Mouse (Mus musculus): ENCODE data around the gene Igsf11. TPM values are rescaled to one million over a fixed set of nuclear protein-coding genes. Genes with fewer than 3 reads are reported as not detected.
A peak's percentile ranks its signal among the peaks of the same experiment; 100 is the strongest.

Gene Igsf11
- polyA plus RNA-seq, 1 experiment from 2014 or later, result 2.8 TPM

GRCm38 (mm10) chr16:38903020-38903419, 10.5 kb downstream of the Igsf11 start:
- Histone ChIP-seq H3K27ac (ENCODE audit: low read length) (no peak overlapping the region), H3K9me3 (ENCODE audit: control insufficient read depth, low read length) (no peaks in the 10 kb centered on the region), H3K4me3 (replicated peaks; ENCODE audit: low read length) (peak overlapping the region; percentile 16), H3K27me3 (replicated peaks; ENCODE audit: control insufficient read depth, insufficient read depth, low read length) (0 out of 2 replicates have a peak, but pooled peaks cover 4% of the 10 kb centered on the region), H3K9ac (replicated peaks; ENCODE audit: low read depth, low read length) (no peak overlapping the region), H3K36me3 (ENCODE audit: control insufficient read depth, insufficient read depth) (no peaks in the 10 kb centered on the region), H3K4me1 (replicated peaks; ENCODE audit: control insufficient read depth, insufficient read depth, low read length) (peaks cover 16% of the 10 kb centered on the region), H3K4me2 (ENCODE audit: low read length) (peak overlapping the region; percentile 35)
- no peak for ATAC-seq
- 23% methylated on average over 4 of the region's 4 CpGs for WGBS

GRCm38 (mm10) chr16:38904202-38904601, 11.7 kb downstream of the Igsf11 start:
- ATAC-seq, result no peak
- H3K27me3 ChIP-seq (replicated peaks; ENCODE audit: control insufficient read depth, insufficient read depth, low read length), result 0 out of 2 replicates have a peak, but pooled peaks cover 4% of the 10 kb centered on the region
- peaks cover 16% of the 10 kb centered on the region for H3K4me1 ChIP-seq (replicated peaks; ENCODE audit: control insufficient read depth, insufficient read depth, low read length)
- H3K36me3 ChIP-seq (ENCODE audit: control insufficient read depth, insufficient read depth), result no peaks in the 10 kb centered on the region
- H3K27ac ChIP-seq (ENCODE audit: low read length), result no peak overlapping the region
- H3K9ac ChIP-seq (replicated peaks; ENCODE audit: low read depth, low read length), result no peak overlapping the region
- H3K9me3 ChIP-seq (ENCODE audit: control insufficient read depth, low read length), result no peaks in the 10 kb centered on the region
- 44% methylated on average over 9 of the region's 9 CpGs for WGBS
- H3K4me3 ChIP-seq (replicated peaks; ENCODE audit: low read length), result no peak overlapping the region
- peak overlapping the region; percentile 34 for H3K4me2 ChIP-seq (ENCODE audit: low read length)

- Histone ChIP-seq H3K4me1 (replicated peaks; ENCODE audit: control insufficient read depth, insufficient read depth, low read length) (peaks cover 16% of the 10 kb centered on the region), H3K27ac (ENCODE audit: low read length) (no peak overlapping the region), H3K36me3 (ENCODE audit: control insufficient read depth, insufficient read depth) (no peaks in the 10 kb centered on the region), H3K27me3 (replicated peaks; ENCODE audit: control insufficient read depth, insufficient read depth, low read length) (0 out of 2 replicates have a peak, but pooled peaks cover 4% of the 10 kb centered on the region), H3K4me2 (ENCODE audit: low read length) (no peak overlapping the region), H3K9ac (replicated peaks; ENCODE audit: low read depth, low read length) (no peak overlapping the region), H3K4me3 (replicated peaks; ENCODE audit: low read length) (no peak overlapping the region), H3K9me3 (ENCODE audit: control insufficient read depth, low read length) (no peaks in the 10 kb centered on the region)
- ATAC-seq, result no peak
- WGBS, result 37% methylated on average over 10 of the region's 10 CpGs
Measured at GRCm38 (mm10) chr16:38905911-38906310, 13.4 kb downstream of the Igsf11 start.

GRCm38 (mm10) chr16:38908304-38908703, 15.8 kb downstream of the Igsf11 start:
- no peaks in the 10 kb centered on the region for H3K9me3 ChIP-seq (ENCODE audit: control insufficient read depth, low read length)
- H3K4me1 ChIP-seq (replicated peaks; ENCODE audit: control insufficient read depth, insufficient read depth, low read length), result peaks cover 16% of the 10 kb centered on the region
- 59% methylated on average over 9 of the region's 9 CpGs for WGBS
- H3K27me3 ChIP-seq (replicated peaks; ENCODE audit: control insufficient read depth, insufficient read depth, low read length), result no peaks in the 10 kb centered on the region
- no peak overlapping the region for H3K9ac ChIP-seq (replicated peaks; ENCODE audit: low read depth, low read length)
- no peak for ATAC-seq
- H3K27ac ChIP-seq (ENCODE audit: low read length), result no peak overlapping the region
- no peaks in the 10 kb centered on the region for H3K36me3 ChIP-seq (ENCODE audit: control insufficient read depth, insufficient read depth)
- no peak overlapping the region for H3K4me3 ChIP-seq (replicated peaks; ENCODE audit: low read length)
- no peak overlapping the region for H3K4me2 ChIP-seq (ENCODE audit: low read length)

GRCm38 (mm10) chr16:38909506-38909905, 17.0 kb downstream of the Igsf11 start:
- Histone ChIP-seq H3K4me3 (replicated peaks; ENCODE audit: low read length) (no peak overlapping the region), H3K4me2 (ENCODE audit: low read length) (no peak overlapping the region), H3K9me3 (ENCODE audit: control insufficient read depth, low read length) (no peaks in the 10 kb centered on the region), H3K4me1 (replicated peaks; ENCODE audit: control insufficient read depth, insufficient read depth, low read length) (peaks cover 12% of the 10 kb centered on the region), H3K9ac (replicated peaks; ENCODE audit: low read depth, low read length) (no peak overlapping the region), H3K27me3 (replicated peaks; ENCODE audit: control insufficient read depth, insufficient read depth, low read length) (no peaks in the 10 kb centered on the region), H3K36me3 (ENCODE audit: control insufficient read depth, insufficient read depth) (no peaks in the 10 kb centered on the region), H3K27ac (ENCODE audit: low read length) (no peak overlapping the region)
- ATAC-seq, result no peak
- WGBS, result 74% methylated on average over 12 of the region's 12 CpGs

- H3K36me3 ChIP-seq (ENCODE audit: control insufficient read depth, insufficient read depth), result no peaks in the 10 kb centered on the region
- no peaks in the 10 kb centered on the region for H3K9me3 ChIP-seq (ENCODE audit: control insufficient read depth, low read length)
- no peak for ATAC-seq
- 91% methylated on average over 8 of the region's 8 CpGs for WGBS
- H3K4me2 ChIP-seq (ENCODE audit: low read length), result no peak overlapping the region
- H3K27ac ChIP-seq (ENCODE audit: low read length), result no peak overlapping the region
- H3K4me1 ChIP-seq (replicated peaks; ENCODE audit: control insufficient read depth, insufficient read depth, low read length), result peaks cover 12% of the 10 kb centered on the region
- H3K27me3 ChIP-seq (replicated peaks; ENCODE audit: control insufficient read depth, insufficient read depth, low read length), result no peaks in the 10 kb centered on the region
- H3K4me3 ChIP-seq (replicated peaks; ENCODE audit: low read length), result no peak overlapping the region
- H3K9ac ChIP-seq (replicated peaks; ENCODE audit: low read depth, low read length), result no peak overlapping the region
Measured at GRCm38 (mm10) chr16:38910088-38910487, 17.6 kb downstream of the Igsf11 start.

GRCm38 (mm10) chr16:38915451-38915850, 23.0 kb downstream of the Igsf11 start:
- Histone ChIP-seq H3K9ac (replicated peaks; ENCODE audit: low read depth, low read length) (no peak overlapping the region), H3K27me3 (replicated peaks; ENCODE audit: control insufficient read depth, insufficient read depth, low read length) (no peaks in the 10 kb centered on the region), H3K4me3 (replicated peaks; ENCODE audit: low read length) (no peak overlapping the region), H3K36me3 (ENCODE audit: control insufficient read depth, insufficient read depth) (no peaks in the 10 kb centered on the region), H3K4me2 (ENCODE audit: low read length) (no peak overlapping the region), H3K4me1 (replicated peaks; ENCODE audit: control insufficient read depth, insufficient read depth, low read length) (peaks cover under 1% of the 10 kb centered on the region; the same call in 1 of the 2 replicates), H3K9me3 (ENCODE audit: control insufficient read depth, low read length) (no peaks in the 10 kb centered on the region), H3K27ac (ENCODE audit: low read length) (no peak overlapping the region)
- no peak for ATAC-seq
- 99% methylated on average over 4 of the region's 4 CpGs for WGBS

- Histone ChIP-seq H3K36me3 (ENCODE audit: control insufficient read depth, insufficient read depth) (no peaks in the 10 kb centered on the region), H3K9me3 (ENCODE audit: control insufficient read depth, low read length) (no peaks in the 10 kb centered on the region), H3K4me1 (replicated peaks; ENCODE audit: control insufficient read depth, insufficient read depth, low read length) (peaks cover 2% of the 10 kb centered on the region; the same call in 1 of the 2 replicates), H3K4me2 (ENCODE audit: low read length) (no peak overlapping the region), H3K4me3 (replicated peaks; ENCODE audit: low read length) (no peak overlapping the region), H3K9ac (replicated peaks; ENCODE audit: low read depth, low read length) (no peak overlapping the region), H3K27ac (ENCODE audit: low read length) (no peak overlapping the region), H3K27me3 (replicated peaks; ENCODE audit: control insufficient read depth, insufficient read depth, low read length) (no peaks in the 10 kb centered on the region)
- WGBS, result 94% methylated on average over 12 of the region's 12 CpGs
- no peak for ATAC-seq
Measured at GRCm38 (mm10) chr16:38916053-38916786, 23.7 kb downstream of the Igsf11 start.

- no peaks in the 10 kb centered on the region for H3K9me3 ChIP-seq (ENCODE audit: control insufficient read depth, low read length)
- WGBS, result 80% methylated on average over 5 of the region's 5 CpGs
- peaks cover 2% of the 10 kb centered on the region; the same call in 1 of the 2 replicates for H3K4me1 ChIP-seq (replicated peaks; ENCODE audit: control insufficient read depth, insufficient read depth, low read length)
- no peaks in the 10 kb centered on the region for H3K36me3 ChIP-seq (ENCODE audit: control insufficient read depth, insufficient read depth)
- no peak overlapping the region for H3K4me3 ChIP-seq (replicated peaks; ENCODE audit: low read length)
- H3K27me3 ChIP-seq (replicated peaks; ENCODE audit: control insufficient read depth, insufficient read depth, low read length), result no peaks in the 10 kb centered on the region
- no peak overlapping the region for H3K27ac ChIP-seq (ENCODE audit: low read length)
- no peak overlapping the region for H3K9ac ChIP-seq (replicated peaks; ENCODE audit: low read depth, low read length)
- ATAC-seq, result no peak
- H3K4me2 ChIP-seq (ENCODE audit: low read length), result no peak overlapping the region
Measured at GRCm38 (mm10) chr16:38916885-38917284, 24.4 kb downstream of the Igsf11 start.

Measured in forebrain, embryonic 16.5 days (tissue).